Mouse (Mus musculus) bone marrow macrophage, adult 2 months (primary cell): Measurements from ENCODE around the gene Polr1d. TPM values are rescaled to one million over a fixed set of nuclear protein-coding genes. Genes with fewer than 3 reads are reported as not detected.

ENCODE experiments used
- H3K27ac ChIP-seq: 2 replicates; pipeline ENCODE4 v1.5.1; 2012; ENCODE audit warnings: low read depth, low read length; ENCODE audit not compliant: insufficient read depth
- H3K4me1 ChIP-seq: 2 replicates; pipeline ENCODE4 v1.6.1; 2012; ENCODE audit warnings: low read length; ENCODE audit not compliant: control insufficient read depth, insufficient read depth
- H3K4me3 ChIP-seq: 2 replicates; pipeline ENCODE4 v1.5.1; 2012; ENCODE audit warnings: mild to moderate bottlenecking, low read length, moderate library complexity; ENCODE audit not compliant: insufficient read depth
- CTCF ChIP-seq: IDR thresholded peaks from 2 replicates; pipeline ENCODE4 v1.5.1; 2012; ENCODE audit warnings: low read depth, mild to moderate bottlenecking, low read length, moderate library complexity
- POLR2A ChIP-seq: IDR thresholded peaks from 2 replicates; pipeline ENCODE4 v1.6.1; 2012; ENCODE audit warnings: mild to moderate bottlenecking, low read depth, low read length, borderline replicate concordance
- polyA plus RNA-seq: library from polyadenylated mRNA; stranded (reverse); fragments of >200 nt; gene quantifications from 2 replicates; pipeline ENCODE4 v1.2.4, GENCODE M21; 2012; ENCODE audit not compliant: missing spikeins, insufficient read depth, insufficient read length

Gene Polr1d
- polyA plus RNA-seq, 1 experiment = 120 TPM

DNA sequence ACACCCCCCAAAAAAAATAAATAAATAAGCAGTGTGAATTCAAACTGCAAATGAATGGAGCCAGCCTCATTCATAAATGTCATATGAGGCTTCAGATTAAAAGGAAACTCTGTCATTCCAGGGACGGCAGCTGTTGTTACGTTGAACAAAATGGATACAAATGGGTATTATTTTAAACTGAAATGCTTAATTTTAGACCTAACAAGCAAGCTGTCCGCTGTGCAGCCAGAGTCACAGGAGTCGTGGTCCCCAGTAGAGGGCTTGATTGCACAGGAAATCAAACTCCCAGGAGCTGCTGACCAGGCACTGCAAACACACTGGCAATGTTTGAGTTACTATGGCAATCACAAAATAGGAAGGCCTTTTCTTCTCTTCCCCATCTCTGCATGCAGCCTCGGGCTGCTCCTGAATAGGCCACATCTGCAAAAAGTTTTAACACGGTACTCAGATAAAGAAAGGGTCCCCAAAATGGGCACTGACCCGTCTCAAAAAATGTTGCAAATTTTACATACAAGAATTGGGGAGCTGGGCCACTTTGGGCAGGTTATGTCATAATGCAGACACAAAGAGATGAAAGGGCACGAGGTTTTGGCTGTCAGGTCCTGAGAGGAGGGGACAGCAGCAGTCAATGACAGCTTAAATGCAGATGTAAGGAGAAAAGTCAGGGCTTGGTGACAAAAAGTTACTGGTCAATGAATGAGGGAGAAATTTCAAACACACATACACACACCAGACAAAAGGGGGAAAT, 57.7 kb downstream of the Polr1d start:
- Histone ChIP-seq H3K4me1 (peaks cover 3% of the 10 kb centered on the region), H3K27ac (no peak overlapping the region), H3K4me3 (no peak overlapping the region)
- TF ChIP-seq POLR2A (no peak), CTCF (no peak)

DNA sequence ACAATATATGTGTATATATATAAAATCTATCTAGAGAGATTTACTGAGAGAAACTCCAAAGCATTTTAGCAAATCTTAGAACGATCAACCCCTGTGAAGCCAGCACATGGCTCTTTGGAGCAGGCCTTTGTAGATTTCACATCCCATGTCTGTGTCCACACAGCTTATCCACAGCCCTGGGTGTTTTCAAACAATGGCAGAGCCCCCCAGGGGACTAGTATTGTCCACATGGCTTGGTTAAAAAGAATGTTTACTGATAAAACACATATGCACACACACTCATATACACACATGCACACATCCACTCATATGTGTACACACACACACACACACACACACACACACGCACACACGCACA, 58.2 kb downstream of the Polr1d start:
- Histone ChIP-seq H3K27ac (no peak overlapping the region), H3K4me3 (no peak overlapping the region), H3K4me1 (peaks cover 3% of the 10 kb centered on the region)
- TF ChIP-seq POLR2A (no peak), CTCF (no peak)

DNA sequence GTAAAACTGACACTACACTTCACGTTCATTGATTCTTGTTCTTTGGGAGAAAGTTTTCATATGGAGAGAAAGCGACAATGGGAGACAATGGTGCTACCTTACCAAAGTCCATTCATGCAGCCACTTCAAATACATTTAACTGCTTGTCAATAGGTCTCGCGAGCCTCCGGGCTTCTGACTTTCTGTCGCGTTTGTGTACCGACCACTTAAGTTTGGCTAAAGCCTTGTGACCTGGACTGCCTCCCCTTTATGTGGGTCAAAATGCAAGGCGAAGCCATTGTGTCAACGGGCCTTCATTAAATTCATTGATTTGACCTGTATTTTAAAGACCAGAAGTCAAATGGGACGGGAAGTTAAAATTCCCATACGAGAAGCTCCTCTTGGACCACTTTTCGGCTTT, 59.1 kb downstream of the Polr1d start:
- peaks cover 3% of the 10 kb centered on the region for H3K4me1 ChIP-seq
- no peak overlapping the region for H3K27ac ChIP-seq
- no peak overlapping the region for H3K4me3 ChIP-seq
- TF ChIP-seq CTCF (no peak), POLR2A (no peak)

DNA sequence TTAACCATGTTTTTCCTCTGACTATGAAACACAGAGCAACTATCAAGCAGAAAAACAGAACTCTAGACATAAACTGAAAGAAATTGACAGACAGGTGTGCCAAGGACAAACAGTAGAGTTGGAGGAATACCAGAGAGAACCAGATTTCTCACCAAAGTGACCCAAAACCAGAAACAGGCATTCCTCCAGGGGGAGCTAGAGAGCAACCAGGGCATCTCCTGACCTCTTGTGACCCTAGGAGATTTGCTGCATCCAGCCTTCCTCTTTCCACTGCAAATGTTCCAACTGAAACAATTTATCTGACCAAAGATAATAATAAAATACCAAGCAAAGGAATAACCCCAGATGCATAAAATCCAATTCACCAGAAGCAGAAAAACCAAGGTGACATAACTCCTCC, 70.5 kb downstream of the Polr1d start:
- no peak overlapping the region for H3K27ac ChIP-seq

DNA sequence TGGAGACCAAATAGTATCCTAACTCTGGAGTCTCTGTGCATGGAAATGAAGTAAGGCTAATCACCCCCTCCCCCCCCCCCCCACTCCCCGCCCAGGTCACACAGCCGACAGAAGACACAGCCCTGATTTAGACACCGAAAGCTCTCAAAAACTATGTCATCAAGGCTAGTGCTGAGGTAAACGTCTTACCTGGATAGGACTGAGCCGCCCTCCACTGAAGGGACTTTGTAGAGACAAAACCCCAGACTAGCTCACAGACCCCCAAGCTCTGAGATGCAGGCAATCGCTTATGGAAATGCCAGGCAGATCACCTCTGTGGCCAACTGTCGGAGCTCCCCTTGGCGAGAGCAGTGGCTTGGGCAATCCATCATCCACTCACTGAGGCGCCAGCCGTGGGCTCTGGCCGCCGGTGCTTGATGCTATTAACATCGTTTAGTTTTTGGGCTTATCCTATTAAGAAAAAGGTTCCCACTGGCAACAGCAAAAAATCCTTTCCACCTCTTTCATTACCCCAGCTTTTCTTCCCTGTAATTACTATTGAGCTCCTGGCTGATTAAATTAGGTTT, 78.0 kb downstream of the Polr1d start:
- no peak overlapping the region for H3K27ac ChIP-seq
- no peaks in the 10 kb centered on the region for H3K4me1 ChIP-seq
- H3K4me3 ChIP-seq = no peak overlapping the region
- TF ChIP-seq CTCF = no peak
- no peak for TF ChIP-seq POLR2A

More for the DNA sequence above, 70.5 kb downstream of the Polr1d start:
- TF ChIP-seq POLR2A = no peak
- peak; percentile 36; the same call in 1 of the 2 replicates for TF ChIP-seq CTCF
- Histone ChIP-seq H3K4me3 (no peak overlapping the region), H3K4me1 (no peaks in the 10 kb centered on the region)

DNA sequence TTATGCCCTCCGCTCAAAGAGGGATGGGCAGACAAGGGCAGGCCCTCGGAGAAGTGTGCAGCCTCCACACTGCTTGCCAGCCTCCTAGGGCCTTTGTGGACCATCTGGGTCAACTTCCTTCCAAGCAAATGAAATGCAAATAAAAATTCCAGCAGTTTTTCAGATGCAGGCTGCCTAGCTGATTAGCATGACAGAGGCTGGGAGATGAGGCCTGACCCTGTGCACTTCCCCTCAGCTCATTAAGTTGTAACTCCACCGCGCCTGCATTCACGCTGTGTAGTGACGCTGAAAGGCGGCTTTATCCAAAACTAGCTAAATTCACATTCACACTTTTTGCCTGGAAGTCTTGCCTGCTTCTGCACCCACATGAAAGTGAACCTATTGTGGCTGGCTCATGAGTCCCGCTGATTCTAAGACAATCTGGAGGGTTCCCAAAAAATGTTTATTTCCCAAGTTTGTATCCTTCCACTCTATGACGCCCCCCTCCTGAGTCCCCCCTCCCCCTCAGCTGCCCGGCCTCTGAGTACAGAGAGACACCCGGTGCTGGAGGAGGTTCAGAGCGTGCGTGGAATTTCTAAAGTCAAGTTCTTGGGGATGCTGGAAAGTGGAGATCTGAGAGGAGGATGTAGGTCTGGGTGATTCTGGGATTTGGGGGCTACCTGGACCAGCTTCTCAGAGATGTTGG, 78.7 kb downstream of the Polr1d start:
- no peaks in the 10 kb centered on the region for H3K4me1 ChIP-seq
- H3K27ac ChIP-seq = no peak overlapping the region
- TF ChIP-seq POLR2A = no peak
- no peak for TF ChIP-seq CTCF
- H3K4me3 ChIP-seq = no peak overlapping the region

DNA sequence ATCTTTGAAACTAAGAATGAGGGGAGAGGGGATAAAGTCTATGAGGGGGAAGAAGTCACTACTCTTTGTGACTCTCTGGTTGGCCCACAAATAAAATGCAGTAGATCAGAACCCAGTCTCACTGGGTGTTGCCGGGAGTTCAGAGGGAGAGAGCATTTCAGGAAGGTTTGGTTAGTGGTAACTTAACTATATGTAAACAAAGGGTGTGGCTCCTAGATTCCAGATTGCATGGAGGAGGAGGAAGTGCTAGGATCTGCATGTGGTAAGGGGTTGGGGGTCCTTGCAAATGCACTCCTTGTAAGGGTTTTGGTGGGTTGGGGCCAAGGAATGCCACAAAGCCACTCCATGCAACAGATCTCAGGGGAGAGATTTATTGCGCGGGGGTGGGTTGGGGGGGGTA, 79.5 kb downstream of the Polr1d start:
- H3K27ac ChIP-seq = no peak overlapping the region
- H3K4me3 ChIP-seq = no peak overlapping the region
- H3K4me1 ChIP-seq = no peaks in the 10 kb centered on the region
- TF ChIP-seq CTCF (no peak), POLR2A (no peak)

DNA sequence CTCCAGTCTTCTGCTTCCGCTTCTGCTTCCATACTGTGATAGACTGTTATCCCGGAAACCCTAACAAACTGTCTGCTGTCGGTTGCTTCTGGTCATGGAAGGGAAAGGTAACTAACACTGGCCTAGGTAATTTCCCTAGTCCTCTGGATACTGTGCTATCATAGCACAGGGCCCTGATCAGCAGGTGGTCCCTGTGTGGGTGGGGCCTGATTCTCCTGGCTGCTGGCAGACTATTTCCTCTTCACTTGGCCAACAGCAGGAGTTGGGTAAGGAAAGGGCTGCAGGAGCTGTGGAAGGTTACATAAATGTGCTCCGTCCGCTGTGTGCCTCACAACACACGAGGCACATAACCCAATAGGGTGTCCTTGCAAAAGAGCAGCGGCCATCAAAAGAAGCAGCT, 80.6 kb downstream of the Polr1d start:
- TF ChIP-seq POLR2A = no peak
- no peak for TF ChIP-seq CTCF
- Histone ChIP-seq H3K27ac (no peak overlapping the region), H3K4me1 (no peaks in the 10 kb centered on the region), H3K4me3 (no peak overlapping the region)

DNA sequence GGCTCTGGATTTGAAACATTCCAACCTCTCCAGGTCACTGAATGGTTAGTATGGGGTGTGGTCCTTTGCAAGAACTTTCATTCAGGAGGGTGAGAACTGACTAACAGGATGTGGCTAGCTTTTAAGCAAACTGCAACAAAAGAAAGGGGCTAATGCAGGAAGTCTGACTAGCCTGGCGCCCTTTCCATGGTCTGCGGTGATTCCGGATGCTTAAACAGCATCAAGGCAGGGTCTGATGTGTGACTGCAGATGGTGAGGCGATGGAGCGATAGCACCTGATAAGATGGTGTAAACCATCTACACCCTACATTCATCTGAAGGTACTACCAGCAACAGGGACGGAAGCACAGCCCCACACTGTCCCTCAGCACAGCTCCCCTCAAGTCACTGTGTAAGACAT, 82.5 kb downstream of the Polr1d start:
- no peak overlapping the region for H3K4me3 ChIP-seq
- TF ChIP-seq CTCF (no peak), POLR2A (no peak)
- H3K4me1 ChIP-seq = no peaks in the 10 kb centered on the region
- H3K27ac ChIP-seq = no peak overlapping the region

DNA sequence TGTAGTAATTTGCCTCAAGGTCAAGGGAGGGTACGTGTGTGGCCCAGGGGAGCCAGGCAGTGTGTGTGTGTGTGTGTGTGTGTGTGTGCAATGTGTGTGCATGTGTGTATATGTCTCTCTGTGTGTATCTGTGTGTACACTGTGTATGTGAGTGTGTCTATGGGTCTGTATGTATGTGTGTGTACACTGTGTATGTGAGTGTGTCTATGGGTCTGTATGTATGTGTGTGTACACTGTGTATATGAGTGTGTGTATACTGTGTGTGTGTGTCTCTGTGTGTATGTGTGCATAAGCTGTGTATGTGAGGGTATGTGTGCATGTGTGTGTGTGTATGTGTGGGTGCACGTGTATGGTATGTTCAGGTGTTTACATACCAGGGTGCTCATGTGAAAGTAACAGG, 82.9 kb downstream of the Polr1d start:
- Histone ChIP-seq H3K4me1 (no peaks in the 10 kb centered on the region), H3K27ac (no peak overlapping the region), H3K4me3 (no peak overlapping the region)
- no peak for TF ChIP-seq POLR2A
- TF ChIP-seq CTCF = no peak

Other genes starting within 250 kb of the Polr1d start
- gene Rpl21, start 244.2 kb upstream of the Polr1d start, polyA plus RNA-seq = 45.4 and 142 TPM in 2 replicates
- not detected in 2 replicates for gene Rasl11a, start 232.0 kb upstream of the Polr1d start, polyA plus RNA-seq
- gene Gtf3a, start 128.4 kb upstream of the Polr1d start, polyA plus RNA-seq = 37.0 and 40.8 TPM in 2 replicates
- 15.5 and 19.6 TPM in 2 replicates for gene Mtif3, start 113.2 kb upstream of the Polr1d start, polyA plus RNA-seq
- 4.0 and 7.4 TPM in 2 replicates for gene Lnx2, start 464 bp upstream of the Polr1d start, polyA plus RNA-seq
- gene Gsx1, start 111.6 kb downstream of the Polr1d start, polyA plus RNA-seq = not detected in 2 replicates
- gene Pdx1, start 192.9 kb downstream of the Polr1d start, polyA plus RNA-seq = not detected in 2 replicates
- not detected in 2 replicates for gene Cdx2, start 230.2 kb downstream of the Polr1d start, polyA plus RNA-seq
- not detected in 2 replicates for gene Urad, start 245.4 kb downstream of the Polr1d start, polyA plus RNA-seq